Mouse (Mus musculus) heart, embryonic 16.5 days (tissue): ENCODE measurements around the gene Taf1a. TPM values are rescaled to one million over a fixed set of nuclear protein-coding genes. Genes with fewer than 3 reads are reported as not detected.
A peak's percentile ranks its signal among the peaks of the same experiment; 100 is the strongest.

ENCODE experiments used
- ATAC-seq: fragments of 200-750 bp; cut with Nextera tagmentation; replicated peaks from 2 replicates; pipeline ENCODE4 v1.8.0; 2017; ENCODE audit warnings: moderate number of reproducible peaks; ENCODE audit not compliant: insufficient read depth, low FRiP score; ENCODE audit errors: extremely low read depth
- H3K27ac ChIP-seq: fragments of 300-500 bp; sonication (generic); 2 replicates; pipeline ENCODE4 v1.5.1; 2014; ENCODE audit warnings: mild to moderate bottlenecking, low read length, control low read depth, moderate library complexity
- H3K27me3 ChIP-seq: fragments of 300-500 bp; sonication (generic); 2 replicates; pipeline ENCODE4 v1.6.1; 2014; ENCODE audit warnings: low read length, mixed read lengths; ENCODE audit not compliant: control insufficient read depth, insufficient read depth
- H3K36me3 ChIP-seq: fragments of 300-500 bp; sonication (generic); 2 replicates; pipeline ENCODE4 v1.6.1; 2014; ENCODE audit not compliant: control insufficient read depth, insufficient read depth
- H3K4me1 ChIP-seq: fragments of 300-500 bp; sonication (generic); 2 replicates; pipeline ENCODE4 v1.6.1; 2014; ENCODE audit warnings: low read length, mixed read lengths; ENCODE audit not compliant: control insufficient read depth, insufficient read depth
- H3K4me2 ChIP-seq: fragments of 300-500 bp; sonication (generic); 2 replicates; pipeline ENCODE4 v1.6.1; 2014; ENCODE audit warnings: low read depth, mild to moderate bottlenecking, control low read depth, low read length
- H3K4me3 ChIP-seq: fragments of 300-500 bp; sonication (generic); 2 replicates; pipeline ENCODE4 v1.5.1; 2014; ENCODE audit warnings: mild to moderate bottlenecking, control low read depth, low read length
- H3K9ac ChIP-seq: fragments of 300-500 bp; sonication (generic); 2 replicates; pipeline ENCODE4 v1.6.1; 2014; ENCODE audit warnings: low read length, control low read depth
- H3K9me3 ChIP-seq: fragments of 300-500 bp; sonication (generic); replicated peaks from 2 replicates; pipeline ENCODE4 v1.6.1; 2016; ENCODE audit warnings: low read length; ENCODE audit not compliant: control insufficient read depth
- WGBS: fragments of 180-500 bp; shearing (Covaris S2); extraction: QIAGEN DNeasy Blood & Tissue Kit; methylation state at CpG from one replicate; pipeline ENCODE4 v1.1.7; 2014; 5-methylcytosine and 5-hydroxymethylcytosine counted together
- polyA plus RNA-seq: library from polyadenylated mRNA; unstranded; fragments of >200 nt; fragmentation: Nextera tagmentation; extraction: Ambion mirVana; gene quantifications from 2 replicates; pipeline ENCODE4 v1.2.1, GENCODE M21; 2015

Gene Taf1a
- polyA plus RNA-seq, 1 experiment from 2014 or later = 15.0 TPM

DNA sequence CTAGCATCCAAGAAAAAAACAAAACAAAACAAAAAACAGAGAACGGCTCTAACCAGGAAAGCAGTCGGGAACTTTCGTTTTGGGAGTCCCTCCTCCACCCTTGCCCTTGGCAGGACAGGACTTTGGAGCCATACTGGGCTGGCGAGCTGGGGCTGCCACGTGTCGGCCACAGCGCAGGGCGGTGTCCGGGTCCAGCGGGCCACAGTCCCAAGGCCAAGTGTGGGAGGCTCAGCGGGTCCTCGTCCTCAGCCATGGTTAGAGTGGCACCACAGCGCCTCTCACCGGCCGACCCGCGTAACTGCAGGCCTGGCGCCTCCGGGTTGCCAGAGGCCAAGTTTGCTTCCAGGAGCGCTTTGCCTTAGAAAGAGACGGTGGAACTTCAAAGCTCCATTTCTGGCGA lies 50.3 kb downstream of the Taf1a start:
- H3K9ac ChIP-seq = peak overlapping the region; percentile 68
- peaks cover 10% of the 10 kb centered on the region for H3K4me1 ChIP-seq
- peak overlapping the region; percentile 53 for H3K4me3 ChIP-seq
- H3K27ac ChIP-seq = no peak overlapping the region
- H3K36me3 ChIP-seq = no peaks in the 10 kb centered on the region
- ATAC-seq = 0 out of 2 replicates have a peak, but pooled peaks have one; percentile 35
- no peaks in the 10 kb centered on the region for H3K27me3 ChIP-seq
- 0 out of 2 replicates have a peak, but pooled peaks cover 5% of the 10 kb centered on the region for H3K9me3 ChIP-seq
- WGBS = 22% methylated on average over 22 of the region's 22 CpGs
- H3K4me2 ChIP-seq = peak overlapping the region; percentile 71

DNA sequence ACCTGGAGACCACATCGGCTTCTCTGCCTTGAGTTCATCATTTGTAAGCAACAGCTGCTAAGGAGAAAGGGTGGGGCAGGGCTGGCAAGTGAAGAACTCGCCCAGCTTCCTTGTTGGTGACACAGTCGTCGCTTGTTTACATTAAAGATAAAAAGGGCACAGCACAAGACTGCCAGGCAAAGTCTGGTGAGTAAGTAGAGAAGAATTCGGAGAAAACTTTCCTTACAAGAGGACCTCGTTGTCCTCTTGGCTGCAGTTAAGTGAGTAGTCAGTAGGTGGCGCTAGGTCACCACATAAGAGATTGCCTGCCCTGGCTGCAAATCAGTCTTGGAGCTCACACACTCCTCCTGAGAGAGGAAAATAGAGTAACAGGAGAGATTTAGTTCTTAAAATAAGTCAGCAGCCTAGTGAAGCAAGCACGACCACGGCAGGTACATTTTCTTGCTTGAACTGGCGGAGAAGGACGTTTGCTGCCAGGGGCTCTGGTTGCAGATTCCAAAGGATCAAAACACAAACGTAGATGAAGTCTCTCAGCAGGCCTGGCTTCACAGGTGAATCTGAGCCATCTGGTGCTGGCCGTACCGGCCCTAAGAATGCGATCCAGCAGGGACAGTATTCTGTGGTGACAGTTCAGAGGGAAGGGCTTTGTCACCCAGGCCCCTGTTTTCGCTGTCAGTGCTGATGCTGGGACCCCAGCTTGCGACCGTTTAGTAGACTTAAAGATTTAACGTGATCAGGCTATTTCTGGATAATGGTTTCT lies 53.4 kb downstream of the Taf1a start:
- Histone ChIP-seq H3K4me1 (peaks cover 10% of the 10 kb centered on the region), H3K27ac (no peak overlapping the region), H3K4me2 (peak overlapping the region; percentile 47), H3K9ac (no peak overlapping the region), H3K27me3 (no peaks in the 10 kb centered on the region), H3K36me3 (no peaks in the 10 kb centered on the region), H3K9me3 (0 out of 2 replicates have a peak, but pooled peaks cover 3% of the 10 kb centered on the region), H3K4me3 (no peak overlapping the region)
- ATAC-seq = peak; percentile 66
- WGBS = 20% methylated on average over 19 of the region's 19 CpGs

DNA sequence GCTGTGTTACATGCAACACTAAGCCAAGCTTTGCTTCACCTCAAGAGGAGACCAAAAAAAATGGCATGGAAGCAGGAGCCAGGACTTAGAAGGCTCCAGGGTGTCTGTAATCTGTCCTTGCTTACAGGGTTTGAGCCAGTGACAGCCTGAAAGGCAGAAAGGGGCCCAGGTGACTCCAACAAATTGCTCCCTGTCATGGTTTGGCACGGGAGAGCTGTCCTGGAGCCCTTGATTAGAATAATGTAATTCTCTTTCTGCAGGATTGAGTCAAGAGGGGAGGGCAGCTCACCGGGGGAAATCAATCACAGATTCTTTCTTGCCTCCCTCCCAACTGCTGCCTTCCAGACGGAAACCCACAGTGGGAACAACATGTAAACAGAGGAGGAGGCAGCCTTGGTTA lies 64.3 kb downstream of the Taf1a start:
- WGBS = 27% methylated on average over 3 of the region's 3 CpGs
- no peak overlapping the region for H3K27ac ChIP-seq

More for the DNA sequence above, 64.3 kb downstream of the Taf1a start:
- ATAC-seq = no peak
- Histone ChIP-seq H3K4me3 (no peak overlapping the region), H3K9me3 (peaks cover 4% of the 10 kb centered on the region; the same call in 1 of the 2 replicates), H3K36me3 (no peaks in the 10 kb centered on the region), H3K9ac (no peak overlapping the region), H3K4me2 (no peak overlapping the region), H3K4me1 (0 out of 2 replicates have a peak, but pooled peaks cover 2% of the 10 kb centered on the region), H3K27me3 (no peaks in the 10 kb centered on the region)

Other genes starting within 250 kb of the Taf1a start
- gene Disp1, start 167.5 kb upstream of the Taf1a start, polyA plus RNA-seq = 9.9 and 10.3 TPM in 2 replicates
- gene Aida, start 92.4 kb upstream of the Taf1a start, polyA plus RNA-seq = 25.0 and 31.2 TPM in 2 replicates
- gene Brox, start 91.7 kb upstream of the Taf1a start, polyA plus RNA-seq = 46.9 and 48.1 TPM in 2 replicates
- gene Mia3, start 19.4 kb upstream of the Taf1a start, polyA plus RNA-seq = 57.7 and 66.7 TPM in 2 replicates
- gene Hhipl2, start 29.2 kb downstream of the Taf1a start, polyA plus RNA-seq = 0.55 TPM in 1 of 2 replicates, not detected in the other